In genomic region chr8:128356170-128356569, GRCm38 (mm10) we compare ENCODE assay signal across 11 mouse cellular contexts. TPM values are rescaled to one million over a fixed set of nuclear protein-coding genes. Genes with fewer than 3 reads are reported as not detected.
A peak's percentile ranks its signal among the peaks of the same experiment; 100 is the strongest.
DNase-seq lines count a peak whose midpoint lies in the region; ATAC-seq and TF ChIP-seq lines count a peak whose summit lies in the region.
"Had no signal": no experiment of that assay in that cellular context is flagged by ENCODE, and none has a peak within 500 bp of the region (broad histone marks: within the 10 kb centered on the region; RNA-seq: fewer than 3 reads in every experiment).

No protein-coding gene starts in this region.

- H3K4me2 ChIP-seq in embryonic facial prominence, embryonic 13.5 days: peak overlapping the region; percentile 98
- H3K4me2 ChIP-seq in kidney, embryonic 14.5 days (replicated peaks; ENCODE audit: low read depth, low read length): peak overlapping the region; percentile 98
- peak overlapping the region; percentile 99 for H3K4me2 ChIP-seq in midbrain, embryonic 15.5 days

- ATAC-seq in embryonic facial prominence, embryonic 13.5 days (ENCODE audit: insufficient number of reproducible peaks, insufficient read depth, low FRiP score, low TSS enrichment, low read depth): no peak
- no peak for ATAC-seq in kidney, embryonic 14.5 days (ENCODE audit: low FRiP score, low TSS enrichment)
- ATAC-seq in midbrain, embryonic 15.5 days (replicated peaks): no peak
- ATAC-seq in monocyte, adult 5-6 weeks (replicated peaks; ENCODE audit: insufficient number of reproducible peaks, low FRiP score, low TSS enrichment, poor library complexity, severe bottlenecking): no peak

- no peak for TF ChIP-seq POLR2A in embryonic fibroblast, embryonic 13.5 days (IDR thresholded peaks at IDR 0.05; ENCODE audit: low read depth, low read length)

- peaks cover 13% of the 10 kb centered on the region for H3K4me1 ChIP-seq in embryonic facial prominence, embryonic 13.5 days
- H3K4me1 ChIP-seq in embryonic facial prominence, embryonic 10.5 days: peaks cover 34% of the 10 kb centered on the region
- peaks cover 3% of the 10 kb centered on the region for H3K4me1 ChIP-seq in kidney, embryonic 14.5 days (ENCODE audit: control insufficient read depth, insufficient read depth, low read length)
- peaks cover 4% of the 10 kb centered on the region; the same call in 1 of the 2 replicates for H3K4me1 ChIP-seq in embryonic fibroblast, embryonic 13.5 days (ENCODE audit: control insufficient read depth, insufficient read depth, low read length)
- H3K4me1 ChIP-seq in midbrain, embryonic 15.5 days: peaks cover 26% of the 10 kb centered on the region
- H3K4me1 ChIP-seq: liver, embryonic 15.5 days had no signal

- H3K9ac ChIP-seq in embryonic facial prominence, embryonic 13.5 days: no peak overlapping the region
- H3K9ac ChIP-seq in kidney, embryonic 14.5 days (ENCODE audit: low read depth, low read length): no peak overlapping the region
- no peak overlapping the region for H3K9ac ChIP-seq in midbrain, embryonic 15.5 days
- H3K9ac ChIP-seq: liver, embryonic 15.5 days had no signal

- peaks cover 14% of the 10 kb centered on the region for H3K27me3 ChIP-seq in embryonic facial prominence, embryonic 13.5 days
- H3K27me3 ChIP-seq in embryonic facial prominence, embryonic 10.5 days (replicated peaks; ENCODE audit: low read depth, poor library complexity, severe bottlenecking): peaks cover 38% of the 10 kb centered on the region
- no peaks in the 10 kb centered on the region for H3K27me3 ChIP-seq in kidney, embryonic 14.5 days (ENCODE audit: control insufficient read depth, insufficient read depth, low read length)
- H3K27me3 ChIP-seq in midbrain, embryonic 15.5 days (replicated peaks): no peaks in the 10 kb centered on the region

- no peak for DNase-seq in embryonic facial prominence, embryonic 10.5 days (ENCODE audit: low spot score)
- DNase-seq in kidney, adult 11 months: no peak
- no peak for DNase-seq in layer of hippocampus, adult 18-20 months (ENCODE audit: low spot score in 2 of 2)
- DNase-seq: cerebellum, postnatal 25 days; kidney, postnatal 10 days had no signal

- no peaks in the 10 kb centered on the region for H3K9me3 ChIP-seq in embryonic facial prominence, embryonic 13.5 days
- H3K9me3 ChIP-seq in embryonic facial prominence, embryonic 10.5 days: no peaks in the 10 kb centered on the region
- H3K9me3 ChIP-seq in kidney, embryonic 14.5 days (ENCODE audit: control insufficient read depth, low read length): no peaks in the 10 kb centered on the region
- no peaks in the 10 kb centered on the region for H3K9me3 ChIP-seq in midbrain, embryonic 15.5 days
- H3K9me3 ChIP-seq: liver, embryonic 15.5 days had no signal

- no peaks in the 10 kb centered on the region for H3K36me3 ChIP-seq in embryonic facial prominence, embryonic 13.5 days
- H3K36me3 ChIP-seq in embryonic facial prominence, embryonic 10.5 days (replicated peaks): no peaks in the 10 kb centered on the region
- no peaks in the 10 kb centered on the region for H3K36me3 ChIP-seq in kidney, embryonic 14.5 days (ENCODE audit: control insufficient read depth, insufficient read depth, low read length)
- no peaks in the 10 kb centered on the region for H3K36me3 ChIP-seq in midbrain, embryonic 15.5 days (replicated peaks)
- H3K36me3 ChIP-seq: liver, embryonic 15.5 days had no signal

- 78% methylated on average over 5 of the region's 5 CpGs for WGBS in embryonic facial prominence, embryonic 13.5 days
- WGBS in embryonic facial prominence, embryonic 10.5 days: 82% methylated on average over 5 of the region's 5 CpGs
- WGBS in kidney, embryonic 14.5 days: 50% methylated on average over 5 of the region's 5 CpGs
- 88% methylated on average over 5 of the region's 5 CpGs for WGBS in midbrain, embryonic 15.5 days

- H3K27ac ChIP-seq in embryonic facial prominence, embryonic 13.5 days: no peak overlapping the region
- H3K27ac ChIP-seq in embryonic facial prominence, embryonic 10.5 days (replicated peaks): no peak overlapping the region
- H3K27ac ChIP-seq in kidney, embryonic 14.5 days (ENCODE audit: low read depth, low read length): peak overlapping the region; percentile 37; the same call in 1 of the 2 replicates
- H3K27ac ChIP-seq in embryonic fibroblast, embryonic 13.5 days (ENCODE audit: insufficient read depth, low read length): peak overlapping the region; percentile 69; the same call in 1 of the 2 replicates
- no peak overlapping the region for H3K27ac ChIP-seq in midbrain, embryonic 15.5 days

- TF ChIP-seq CTCF in embryonic fibroblast, embryonic 13.5 days (IDR thresholded peaks at IDR 0.05; ENCODE audit: borderline replicate concordance, insufficient read depth, low read length): no peak

- no peak overlapping the region for H3K4me3 ChIP-seq in embryonic facial prominence, embryonic 13.5 days
- no peak overlapping the region for H3K4me3 ChIP-seq in embryonic facial prominence, embryonic 10.5 days
- peak overlapping the region; percentile 89; the same call in 1 of the 2 replicates for H3K4me3 ChIP-seq in kidney, embryonic 14.5 days (ENCODE audit: low read length)
- no peak overlapping the region for H3K4me3 ChIP-seq in embryonic fibroblast, embryonic 13.5 days (ENCODE audit: insufficient read depth, low read length)
- no peak overlapping the region for H3K4me3 ChIP-seq in midbrain, embryonic 15.5 days

RNA-seq across cellular contexts. Expression of gene Nrp1, which starts 2.2 kb away (rescaled TPM):
- polyA plus RNA-seq in embryonic facial prominence, embryonic 13.5 days (2015; fragmentation: Nextera tagmentation; extraction: Ambion mirVana): 85.6 and 86.3 TPM in 2 replicates
- polyA plus RNA-seq in embryonic facial prominence, embryonic 10.5 days (2016; fragmentation: Nextera tagmentation; extraction: Ambion mirVana): 34.2 and 39.4 TPM in 2 replicates
- 77.1 and 113 TPM in 2 replicates for polyA plus RNA-seq in kidney, embryonic 14.5 days (2014; fragmentation: Nextera tagmentation; extraction: Ambion mirVana)
- polyA plus RNA-seq in embryonic fibroblast, embryonic 13.5 days (2011; ENCODE audit: insufficient read length, low read depth, missing spikeins): 121 and 194 TPM in 2 replicates
- polyA plus RNA-seq in midbrain, embryonic 15.5 days (2015; fragmentation: Nextera tagmentation; extraction: Ambion mirVana): 77.4 and 89.0 TPM in 2 replicates
- 25.1 to 30.3 TPM (median 28.9 TPM) in 3 replicates for total RNA-seq in monocyte, adult 5-6 weeks (2017)
- 10 to 100 TPM; 90.2 to 91.4 TPM for total RNA-seq in layer of hippocampus, adult 18-20 months (2021)

Comparison
In these comparisons a context has a peak if more than half of its experiments do, and no peak if none do; other contexts are left out.
1. H3K27ac ChIP-seq: peak in kidney, embryonic 14.5 days (single experiment) and embryonic fibroblast, embryonic 13.5 days (single experiment); none in embryonic facial prominence, embryonic 13.5 days (single experiment), embryonic facial prominence, embryonic 10.5 days (single experiment) and midbrain, embryonic 15.5 days (single experiment).
2. Peak in every context shown above with its lines, with median percentiles within 50 percentile points of each other: H3K4me2 ChIP-seq.